Mouse (Mus musculus): ENCODE measurements around the gene Cd40lg. TPM values are rescaled to one million over a fixed set of nuclear protein-coding genes. Genes with fewer than 3 reads are reported as not detected.

Gene Cd40lg
- not detected for total RNA-seq (2022)

- no peak for DNase-seq (ENCODE audit: low spot score in 2 of 2)
Observed at GRCm38 (mm10) chrX:57211876-57212275, at the start of gene Cd40lg. TSS of gene Cd40lg (plus strand) at chrX:57212143.

DNA sequence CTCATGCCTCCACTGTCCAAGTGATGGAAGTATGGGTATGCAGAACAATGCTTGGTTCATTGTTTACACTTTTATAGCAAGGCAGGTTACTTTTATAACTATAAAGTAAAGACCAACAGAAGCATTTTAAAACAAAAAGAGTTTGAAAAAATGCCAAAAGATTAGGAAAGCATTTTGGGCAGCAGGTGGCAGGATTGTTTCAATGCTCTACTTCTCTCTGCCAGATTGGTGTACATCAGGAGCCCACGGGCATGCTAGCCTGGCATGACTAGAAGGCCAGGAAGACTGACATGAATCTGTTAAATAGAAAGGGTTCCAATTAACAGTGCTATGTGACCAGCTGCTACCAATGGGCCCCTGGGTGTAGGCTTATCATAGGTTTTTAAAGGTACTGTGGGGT, 45.4 kb upstream of the Cd40lg start:
- DNase-seq (ENCODE audit: low spot score in 2 of 2) = no peak

- no peak for DNase-seq (ENCODE audit: low spot score in 2 of 2)
Observed at GRCm38 (mm10) chrX:57171269-57171668, 40.7 kb upstream of the Cd40lg start.

GRCm38 (mm10) chrX:57177225-57177779, 34.6 kb upstream of the Cd40lg start:
- DNase-seq (ENCODE audit: low spot score in 2 of 2) = no peak

DNA sequence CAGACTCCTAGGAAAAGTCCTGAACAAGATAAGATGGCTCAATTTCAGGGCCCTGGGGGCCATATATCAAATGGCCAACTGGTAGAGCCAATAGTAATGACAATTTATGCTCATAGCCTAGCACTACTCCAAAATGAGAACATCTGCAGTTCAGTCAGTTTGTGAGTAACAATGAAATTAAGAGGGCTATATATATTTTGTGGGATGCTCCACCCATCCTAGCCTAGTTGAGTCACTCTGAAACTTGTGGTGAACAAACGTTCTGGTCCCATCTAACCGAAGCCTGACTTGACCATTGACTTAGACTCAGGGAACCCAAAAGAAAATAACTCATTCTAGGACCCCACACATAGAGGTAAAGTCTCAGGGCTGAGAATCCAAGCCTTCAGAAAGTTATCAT, 29.5 kb upstream of the Cd40lg start:
- no peak for DNase-seq (ENCODE audit: low spot score in 2 of 2)

GRCm38 (mm10) chrX:57183359-57183758, 28.6 kb upstream of the Cd40lg start:
- DNase-seq (ENCODE audit: low spot score in 2 of 2) = no peak

- DNase-seq (ENCODE audit: low spot score in 2 of 2) = no peak
Observed at GRCm38 (mm10) chrX:57187301-57187700, 24.6 kb upstream of the Cd40lg start.

GRCm38 (mm10) chrX:57189335-57189734, 22.6 kb upstream of the Cd40lg start:
- DNase-seq (ENCODE audit: low spot score in 2 of 2) = no peak

DNA sequence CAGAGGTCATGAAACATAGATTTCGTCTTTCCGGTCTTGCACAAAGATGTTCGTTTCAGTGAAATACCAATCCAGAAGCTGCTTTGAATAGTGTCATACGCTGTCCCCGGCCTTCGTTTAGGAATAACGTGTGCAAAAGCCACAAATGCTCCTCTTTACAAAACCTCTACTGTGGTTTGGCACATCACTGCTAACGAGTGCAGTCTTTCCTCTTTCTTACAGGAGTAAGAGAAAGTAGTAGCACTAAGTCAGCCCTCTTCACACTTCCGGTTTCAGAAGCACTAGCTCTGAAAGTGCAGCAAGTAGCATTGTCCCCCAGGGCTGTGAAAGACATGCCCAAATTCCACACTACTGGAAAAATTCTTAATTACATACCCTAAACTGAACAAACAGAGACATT, 15.6 kb upstream of the Cd40lg start:
- DNase-seq (ENCODE audit: low spot score in 2 of 2) = no peak

GRCm38 (mm10) chrX:57198036-57198435, 13.9 kb upstream of the Cd40lg start:
- DNase-seq (ENCODE audit: low spot score in 2 of 2) = no peak

DNA sequence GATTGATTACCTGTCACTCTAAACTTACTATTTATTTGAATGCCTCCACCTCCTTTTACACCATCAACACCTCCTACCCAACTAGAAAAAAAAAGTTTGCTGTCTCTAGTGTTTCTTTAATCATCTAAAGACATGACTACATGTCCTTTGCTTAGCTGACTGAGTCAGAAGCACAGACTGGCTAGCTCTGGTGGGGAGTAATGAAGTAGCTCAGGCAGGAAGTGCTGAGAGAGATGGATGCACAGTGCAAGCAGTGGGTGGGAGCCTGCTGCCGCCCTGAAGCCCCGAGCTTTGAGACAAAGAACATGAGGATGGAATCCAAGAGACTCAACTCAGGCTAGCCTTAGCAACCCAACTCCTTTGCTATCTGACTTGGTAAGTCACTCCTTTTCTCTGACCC, 11.5 kb upstream of the Cd40lg start:
- no peak for DNase-seq (ENCODE audit: low spot score in 2 of 2)

GRCm38 (mm10) chrX:57210591-57210990, 1.4 kb upstream of the Cd40lg start:
- no peak for DNase-seq (ENCODE audit: low spot score in 2 of 2)

GRCm38 (mm10) chrX:57212862-57213261, 919 bp downstream of the Cd40lg start:
- DNase-seq (ENCODE audit: low spot score in 2 of 2) = no peak

- no peak for DNase-seq (ENCODE audit: low spot score in 2 of 2)
Observed at GRCm38 (mm10) chrX:57215495-57215894, 3.6 kb downstream of the Cd40lg start.

GRCm38 (mm10) chrX:57216271-57216670, 4.3 kb downstream of the Cd40lg start:
- no peak for DNase-seq (ENCODE audit: low spot score in 2 of 2)

DNA sequence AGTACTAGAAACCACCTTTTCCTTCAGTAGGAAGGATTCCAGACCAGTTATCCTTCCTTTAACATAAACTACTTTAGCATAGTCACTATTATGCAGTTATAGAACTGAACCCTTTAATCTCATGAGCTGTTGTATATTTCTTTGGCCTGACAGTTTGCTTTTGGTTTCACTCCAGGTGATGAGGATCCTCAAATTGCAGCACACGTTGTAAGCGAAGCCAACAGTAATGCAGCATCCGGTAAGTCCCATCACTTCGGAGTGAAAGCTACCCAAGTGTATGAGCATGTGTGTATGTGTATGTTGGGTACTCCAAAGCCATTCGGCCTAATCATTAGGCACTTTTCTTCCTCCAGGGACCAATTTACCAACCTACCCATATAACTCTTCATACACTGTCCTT, 7.6 kb downstream of the Cd40lg start:
- DNase-seq (ENCODE audit: low spot score in 2 of 2) = no peak

DNA sequence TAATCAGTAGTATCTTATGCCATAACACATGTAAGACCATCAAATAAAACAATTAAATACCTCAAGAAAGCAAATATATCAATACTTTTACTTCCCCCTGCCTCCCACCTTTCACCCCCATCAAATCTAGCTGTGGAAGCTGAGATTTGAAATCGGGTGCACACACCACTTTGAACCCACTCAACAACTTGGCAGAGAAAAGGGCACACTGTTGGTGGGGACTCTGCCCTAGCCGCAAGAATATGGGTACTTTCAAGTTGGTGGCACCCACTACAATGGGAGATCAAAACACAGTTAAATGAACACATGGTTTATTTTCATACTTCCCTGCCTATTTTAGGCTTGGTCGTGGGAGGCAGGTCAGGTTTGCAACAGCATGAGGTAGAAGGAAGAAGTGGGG, 9.9 kb downstream of the Cd40lg start:
- no peak for DNase-seq (ENCODE audit: low spot score in 2 of 2)

GRCm38 (mm10) chrX:57223301-57223700, 11.4 kb downstream of the Cd40lg start:
- DNase-seq (ENCODE audit: low spot score in 2 of 2) = no peak

- DNase-seq (ENCODE audit: low spot score in 2 of 2) = no peak
Observed at GRCm38 (mm10) chrX:57228178-57228577, 16.2 kb downstream of the Cd40lg start.

DNA sequence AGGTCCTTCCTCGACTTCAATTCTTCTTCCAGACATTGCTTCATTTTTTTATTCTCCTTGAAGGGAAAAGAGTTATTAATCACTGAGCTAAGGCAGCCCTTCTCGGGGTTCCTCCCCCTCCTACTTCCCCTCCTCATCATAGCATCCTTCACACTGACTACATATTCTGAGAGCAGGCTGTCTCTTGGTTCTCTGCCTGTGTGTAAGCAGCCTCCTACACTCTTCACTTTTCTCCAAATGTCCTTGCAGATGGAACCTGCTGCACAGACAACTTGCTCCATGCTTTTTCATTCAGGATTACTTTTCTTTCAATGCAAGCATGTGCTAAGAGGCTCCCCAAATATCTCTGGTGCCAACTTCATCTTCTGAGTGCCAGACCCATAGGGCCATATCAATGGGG, 21.7 kb downstream of the Cd40lg start:
- DNase-seq (ENCODE audit: low spot score in 2 of 2) = peak in 1 of 2 experiments; percentile 18

GRCm38 (mm10) chrX:57235982-57236381, 24.0 kb downstream of the Cd40lg start:
- no peak for DNase-seq (ENCODE audit: low spot score in 2 of 2)

DNA sequence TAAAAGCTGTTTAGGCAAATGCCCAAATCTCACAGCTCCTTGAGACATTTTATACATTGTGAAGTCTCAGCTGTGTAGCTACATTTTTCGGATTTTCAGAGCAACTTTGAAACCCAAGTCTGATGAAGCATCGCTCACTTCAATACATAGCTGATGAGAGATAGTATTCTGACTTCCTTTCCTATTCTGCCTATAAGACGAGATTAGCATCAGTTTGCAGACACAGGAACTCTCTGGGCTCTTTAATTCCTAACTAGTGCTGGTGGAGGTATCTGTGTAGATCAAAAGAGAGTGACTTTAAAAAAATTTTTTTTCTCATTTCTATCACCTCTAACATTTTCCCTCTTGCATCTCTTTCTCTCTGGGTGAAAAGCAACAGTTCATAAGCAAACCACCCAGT, 26.6 kb downstream of the Cd40lg start:
- DNase-seq (ENCODE audit: low spot score in 2 of 2) = no peak

GRCm38 (mm10) chrX:57253329-57254055, 41.5 kb downstream of the Cd40lg start:
- DNase-seq (ENCODE audit: low spot score in 2 of 2) = no peak
